Mouse (Mus musculus) hindbrain, embryonic 15.5 days (tissue): Measurements from ENCODE around the gene Tmem150c. TPM values are rescaled to one million over a fixed set of nuclear protein-coding genes. Genes with fewer than 3 reads are reported as not detected.
A peak's percentile ranks its signal among the peaks of the same experiment; 100 is the strongest.

Source experiments
- ATAC-seq: fragments of 200-750 bp; cut with Nextera tagmentation; 2 replicates; pipeline ENCODE4 v1.8.0; 2017; ENCODE audit warnings: low read depth, moderate number of reproducible peaks, moderate TSS enrichment; ENCODE audit not compliant: low FRiP score
- H3K27ac ChIP-seq: fragments of 300-500 bp; sonication (generic); replicated peaks from 2 replicates; pipeline ENCODE4 v1.5.1; 2015; ENCODE audit warnings: mild to moderate bottlenecking, inconsistent platforms
- H3K27me3 ChIP-seq: fragments of 300-500 bp; sonication (generic); 2 replicates; pipeline ENCODE4 v1.6.1; 2015; ENCODE audit warnings: control low read depth, inconsistent platforms
- H3K36me3 ChIP-seq: fragments of 300-500 bp; sonication (generic); 2 replicates; pipeline ENCODE4 v1.6.1; 2015; ENCODE audit warnings: control low read depth, inconsistent platforms
- H3K4me1 ChIP-seq: fragments of 300-500 bp; sonication (generic); replicated peaks from 2 replicates; pipeline ENCODE4 v1.6.1; 2015; ENCODE audit warnings: control low read depth, inconsistent platforms
- H3K4me2 ChIP-seq: fragments of 300-500 bp; sonication (generic); 2 replicates; pipeline ENCODE4 v1.6.1; 2015; ENCODE audit warnings: moderate library complexity, mild to moderate bottlenecking, inconsistent platforms
- H3K4me3 ChIP-seq: fragments of 300-500 bp; sonication (generic); 2 replicates; pipeline ENCODE4 v1.5.1; 2015; ENCODE audit warnings: mild to moderate bottlenecking, inconsistent platforms
- H3K9ac ChIP-seq: fragments of 300-500 bp; sonication (generic); 2 replicates; pipeline ENCODE4 v1.6.1; 2015; ENCODE audit warnings: inconsistent platforms
- H3K9me3 ChIP-seq: fragments of 300-500 bp; sonication (generic); 2 replicates; pipeline ENCODE4 v1.6.1; 2016; ENCODE audit warnings: control low read depth, inconsistent platforms
- WGBS: fragments of 180-500 bp; shearing (Covaris S2); methylation state at CpG from one replicate; pipeline ENCODE4 v1.1.7; 2015; 5-methylcytosine and 5-hydroxymethylcytosine counted together
- polyA plus RNA-seq: library from polyadenylated mRNA; unstranded; fragments of >200 nt; fragmentation: Nextera tagmentation; extraction: Ambion mirVana; gene quantifications from 2 replicates; pipeline ENCODE4 v1.2.1, GENCODE M21; 2015

Gene Tmem150c
- polyA plus RNA-seq, 1 experiment from 2014 or later: 36.4 TPM

- no peak for ATAC-seq
- Histone ChIP-seq H3K9me3 (no peaks in the 10 kb centered on the region), H3K27ac (no peak overlapping the region), H3K27me3 (no peaks in the 10 kb centered on the region), H3K4me1 (peaks cover 9% of the 10 kb centered on the region), H3K4me3 (no peak overlapping the region), H3K4me2 (no peak overlapping the region), H3K9ac (no peak overlapping the region), H3K36me3 (no peaks in the 10 kb centered on the region)
- WGBS: 65% methylated on average over 7 of the region's 7 CpGs
Observed at GRCm38 (mm10) chr5:100163368-100163767, 3.8 kb upstream of the Tmem150c start.

GRCm38 (mm10) chr5:100162857-100163256, 3.2 kb upstream of the Tmem150c start:
- H3K9ac ChIP-seq: no peak overlapping the region
- no peaks in the 10 kb centered on the region for H3K9me3 ChIP-seq
- WGBS: 85% methylated on average over 3 of the region's 3 CpGs
- no peak overlapping the region for H3K4me2 ChIP-seq
- H3K27ac ChIP-seq: no peak overlapping the region
- no peaks in the 10 kb centered on the region for H3K27me3 ChIP-seq
- ATAC-seq: no peak
- H3K4me3 ChIP-seq: no peak overlapping the region
- no peaks in the 10 kb centered on the region for H3K36me3 ChIP-seq
- peaks cover 14% of the 10 kb centered on the region for H3K4me1 ChIP-seq

GRCm38 (mm10) chr5:100162053-100162452, 2.4 kb upstream of the Tmem150c start:
- peaks cover 18% of the 10 kb centered on the region for H3K4me1 ChIP-seq
- ATAC-seq: no peak
- H3K4me3 ChIP-seq: no peak overlapping the region
- 77% methylated on average over 1 of the region's 1 CpGs for WGBS
- H3K9ac ChIP-seq: no peak overlapping the region
- no peak overlapping the region for H3K27ac ChIP-seq
- no peaks in the 10 kb centered on the region for H3K9me3 ChIP-seq
- H3K27me3 ChIP-seq: no peaks in the 10 kb centered on the region
- no peaks in the 10 kb centered on the region for H3K36me3 ChIP-seq
- no peak overlapping the region for H3K4me2 ChIP-seq

- Histone ChIP-seq H3K27me3 (no peaks in the 10 kb centered on the region), H3K36me3 (no peaks in the 10 kb centered on the region), H3K27ac (peak overlapping the region; percentile 82), H3K4me3 (peak overlapping the region; percentile 93), H3K9ac (peak overlapping the region; percentile 88), H3K4me1 (peaks cover 23% of the 10 kb centered on the region), H3K9me3 (no peaks in the 10 kb centered on the region), H3K4me2 (peak overlapping the region; percentile 94)
- ATAC-seq: peak; percentile 71
- WGBS: under 1% methylated on average over 81 of the region's 101 CpGs
Observed at GRCm38 (mm10) chr5:100158791-100159637, 594 bp downstream of the Tmem150c start.

- no peak for ATAC-seq
Observed at GRCm38 (mm10) chr5:100158301-100158700, 1.3 kb downstream of the Tmem150c start.

GRCm38 (mm10) chr5:100155646-100156045, 4.0 kb downstream of the Tmem150c start:
- no peaks in the 10 kb centered on the region for H3K36me3 ChIP-seq
- H3K27me3 ChIP-seq: no peaks in the 10 kb centered on the region
- WGBS: 81% methylated on average over 6 of the region's 6 CpGs
- H3K4me2 ChIP-seq: no peak overlapping the region
- no peaks in the 10 kb centered on the region for H3K9me3 ChIP-seq
- no peak overlapping the region for H3K9ac ChIP-seq
- no peak overlapping the region for H3K27ac ChIP-seq
- no peak for ATAC-seq
- H3K4me3 ChIP-seq: no peak overlapping the region
- H3K4me1 ChIP-seq: peaks cover 23% of the 10 kb centered on the region

More at GRCm38 (mm10) chr5:100158301-100158700, 1.3 kb downstream of the Tmem150c start:
- Histone ChIP-seq H3K9me3 (no peaks in the 10 kb centered on the region), H3K9ac (peak overlapping the region; percentile 88), H3K4me1 (peaks cover 23% of the 10 kb centered on the region), H3K36me3 (no peaks in the 10 kb centered on the region), H3K4me2 (peak overlapping the region; percentile 94), H3K27ac (peak overlapping the region; percentile 82), H3K4me3 (peak overlapping the region; percentile 93), H3K27me3 (no peaks in the 10 kb centered on the region)
- 12% methylated on average over 13 of the region's 13 CpGs for WGBS

- no peaks in the 10 kb centered on the region for H3K36me3 ChIP-seq
- no peaks in the 10 kb centered on the region for H3K9me3 ChIP-seq
- H3K4me3 ChIP-seq: no peak overlapping the region
- no peak overlapping the region for H3K4me2 ChIP-seq
- WGBS: 67% methylated on average over 3 of the region's 3 CpGs
- H3K27ac ChIP-seq: no peak overlapping the region
- no peak for ATAC-seq
- no peaks in the 10 kb centered on the region for H3K4me1 ChIP-seq
- no peak overlapping the region for H3K9ac ChIP-seq
- no peaks in the 10 kb centered on the region for H3K27me3 ChIP-seq
Observed at GRCm38 (mm10) chr5:100149967-100150366, 9.6 kb downstream of the Tmem150c start.

GRCm38 (mm10) chr5:100144836-100145235, 14.8 kb downstream of the Tmem150c start:
- H3K4me1 ChIP-seq: no peaks in the 10 kb centered on the region
- ATAC-seq: no peak
- no peak overlapping the region for H3K9ac ChIP-seq
- no peak overlapping the region for H3K4me2 ChIP-seq
- no peaks in the 10 kb centered on the region for H3K27me3 ChIP-seq
- H3K9me3 ChIP-seq: no peaks in the 10 kb centered on the region
- WGBS: 87% methylated on average over 7 of the region's 7 CpGs
- H3K27ac ChIP-seq: no peak overlapping the region
- H3K36me3 ChIP-seq: no peaks in the 10 kb centered on the region
- no peak overlapping the region for H3K4me3 ChIP-seq

GRCm38 (mm10) chr5:100127283-100127682, 32.3 kb downstream of the Tmem150c start:
- Histone ChIP-seq H3K9ac (no peak overlapping the region), H3K4me1 (no peaks in the 10 kb centered on the region), H3K27me3 (no peaks in the 10 kb centered on the region), H3K9me3 (no peaks in the 10 kb centered on the region), H3K4me2 (no peak overlapping the region), H3K36me3 (no peaks in the 10 kb centered on the region), H3K27ac (peak overlapping the region; percentile 57), H3K4me3 (no peak overlapping the region)
- 64% methylated on average over 8 of the region's 8 CpGs for whole genome bisulfite sequencing
- ATAC-seq: no peak

GRCm38 (mm10) chr5:100125409-100126123, 34.0 kb downstream of the Tmem150c start:
- Histone ChIP-seq H3K27ac (no peak overlapping the region), H3K36me3 (no peaks in the 10 kb centered on the region), H3K27me3 (no peaks in the 10 kb centered on the region), H3K4me1 (peaks cover 7% of the 10 kb centered on the region), H3K4me2 (no peak overlapping the region), H3K9ac (no peak overlapping the region), H3K9me3 (no peaks in the 10 kb centered on the region), H3K4me3 (no peak overlapping the region)
- ATAC-seq: no peak
- WGBS: 75% methylated on average over 12 of the region's 12 CpGs

- no peak for ATAC-seq
- Histone ChIP-seq H3K4me3 (no peak overlapping the region), H3K4me2 (no peak overlapping the region), H3K4me1 (peaks cover 11% of the 10 kb centered on the region), H3K27ac (no peak overlapping the region), H3K9ac (no peak overlapping the region), H3K36me3 (no peaks in the 10 kb centered on the region), H3K27me3 (no peaks in the 10 kb centered on the region), H3K9me3 (no peaks in the 10 kb centered on the region)
- WGBS: 60% methylated on average over 1 of the region's 1 CpGs
Observed at GRCm38 (mm10) chr5:100124530-100124929, 35.1 kb downstream of the Tmem150c start.

- ATAC-seq: no peak
- Histone ChIP-seq H3K4me3 (no peak overlapping the region), H3K4me2 (no peak overlapping the region), H3K4me1 (peaks cover 11% of the 10 kb centered on the region), H3K36me3 (no peaks in the 10 kb centered on the region), H3K27ac (no peak overlapping the region), H3K27me3 (no peaks in the 10 kb centered on the region), H3K9me3 (no peaks in the 10 kb centered on the region), H3K9ac (no peak overlapping the region)
- WGBS: 41% methylated on average over 7 of the region's 7 CpGs
Observed at GRCm38 (mm10) chr5:100123283-100123682, 36.3 kb downstream of the Tmem150c start.
